Mouse (Mus musculus) right cerebral cortex, adult 2 months (tissue): ENCODE measurements around the gene Pik3cg.
"Not testable (repeated sequence)": the region's sequence is repeated elsewhere in the genome, so short reads cannot be mapped to it uniquely, and the experiment has no call there.

Source experiments
- DNase-seq, 2 experiments: peaks; one replicate each; pipeline ENCODE4 v3.0.0; 2021 to 2022; ENCODE audit warnings: low spot score in 2 of 2

Pik3cg gene

GRCm38 (mm10) chr12:32207948-32208891, at the start of gene Pik3cg:
TSS of gene Pik3cg (minus strand) at chr12:32208659.
- peak in 1 of 2 experiments; percentile 24 for DNase-seq

- no peak for DNase-seq
These were observed 40.0 kb upstream of the Pik3cg start for GRCm38 (mm10) chr12:32248483-32248882.

- DNase-seq, result peak; percentile 48 to 66
These were observed 37.2 kb upstream of the Pik3cg start for GRCm38 (mm10) chr12:32245566-32246233.

GRCm38 (mm10) chr12:32243586-32243985, 35.1 kb upstream of the Pik3cg start:
- no peak for DNase-seq

GRCm38 (mm10) chr12:32239134-32239533, 30.7 kb upstream of the Pik3cg start:
- DNase-seq, result not testable (repeated sequence)

DNA sequence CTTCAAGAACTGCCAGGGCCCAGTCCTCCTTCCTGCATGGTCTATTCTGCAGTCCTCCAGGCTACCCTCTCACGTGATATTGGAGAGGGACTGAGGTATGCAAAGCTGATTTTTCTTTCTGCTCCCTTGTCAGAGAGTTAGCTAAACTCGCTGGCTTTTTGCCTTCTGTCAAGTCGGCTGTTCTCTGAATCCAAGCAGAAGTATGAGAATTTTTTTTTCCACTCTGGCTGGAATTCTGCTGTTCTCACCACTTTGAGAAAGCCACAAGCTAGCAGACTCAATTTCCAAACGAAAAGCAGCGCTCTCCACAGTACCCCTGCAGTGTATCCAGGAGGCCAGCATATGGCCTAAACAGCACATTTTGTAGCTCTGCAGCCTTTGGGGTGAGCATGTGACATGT, 30.0 kb upstream of the Pik3cg start:
- peak in 1 of 2 experiments; percentile 8 for DNase-seq

GRCm38 (mm10) chr12:32237839-32238238, 29.4 kb upstream of the Pik3cg start:
- DNase-seq, result no peak

DNA sequence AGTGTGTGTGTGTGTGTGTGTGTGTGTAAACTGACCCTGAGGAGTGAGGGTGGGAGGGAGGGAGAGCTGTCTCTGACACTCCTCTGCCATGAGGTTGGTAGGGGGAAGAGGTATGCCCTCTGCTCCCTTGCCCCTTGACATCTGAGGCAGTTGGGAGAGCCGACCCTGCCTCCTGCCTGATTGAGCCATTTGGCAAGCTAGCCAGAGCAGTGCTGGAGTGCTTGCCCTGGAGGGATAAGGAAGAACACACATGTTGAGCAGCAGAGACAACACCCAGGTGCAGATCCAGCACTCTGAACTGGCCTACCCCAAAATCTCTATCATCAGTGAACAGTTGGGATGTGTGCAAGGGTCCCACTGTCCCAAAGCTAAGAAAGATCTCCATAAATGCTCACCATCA, 28.7 kb upstream of the Pik3cg start:
- no peak for DNase-seq

DNA sequence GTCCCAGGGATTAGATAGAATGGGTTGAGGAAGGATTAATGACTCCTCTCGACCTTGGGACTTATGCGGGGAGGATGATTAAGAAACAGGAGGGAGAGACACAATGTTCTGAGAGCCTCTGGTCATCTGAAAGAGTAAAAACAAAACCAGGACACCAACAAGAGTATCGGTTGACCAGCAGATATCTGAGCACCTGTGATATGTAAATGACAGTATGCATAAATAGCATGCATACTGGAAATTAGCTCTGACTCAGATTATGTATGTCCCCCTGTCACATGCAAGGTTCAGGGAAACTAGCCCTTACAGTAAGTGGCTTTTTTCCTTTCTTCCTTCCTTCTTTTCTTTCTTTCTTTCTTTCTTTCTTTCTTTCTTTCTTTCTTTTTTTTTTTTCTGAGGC, 28.0 kb upstream of the Pik3cg start:
- DNase-seq, result no peak

- no peak for DNase-seq
These were observed 25.4 kb upstream of the Pik3cg start for GRCm38 (mm10) chr12:32233871-32234270.

DNA sequence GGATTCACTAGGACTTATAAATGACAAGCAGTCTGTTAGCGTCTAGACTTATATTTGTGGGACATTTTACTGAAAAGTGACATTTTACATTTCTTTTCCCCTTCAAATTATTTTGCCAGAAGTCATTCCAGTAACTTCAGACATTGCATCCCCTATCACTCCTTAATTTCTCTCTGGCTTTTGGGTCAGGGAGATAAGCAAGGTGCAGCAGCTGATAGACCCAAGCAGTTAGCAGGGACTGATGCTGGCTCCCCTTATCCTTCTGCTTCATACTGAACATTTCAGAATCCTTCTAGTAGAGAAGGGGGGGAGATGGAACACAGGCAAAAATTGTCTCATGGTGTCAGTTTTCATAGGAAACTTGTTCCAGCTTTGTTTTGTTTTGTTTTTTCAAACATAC, 22.9 kb upstream of the Pik3cg start:
- no peak for DNase-seq

- no peak for DNase-seq
These were observed 15.2 kb upstream of the Pik3cg start for GRCm38 (mm10) chr12:32223629-32224028.

GRCm38 (mm10) chr12:32222758-32223385, 14.4 kb upstream of the Pik3cg start:
- no peak for DNase-seq

- no peak for DNase-seq
These were observed 11.9 kb upstream of the Pik3cg start for GRCm38 (mm10) chr12:32220387-32220786.

GRCm38 (mm10) chr12:32215143-32215542, 6.7 kb upstream of the Pik3cg start:
- DNase-seq, result no peak

- DNase-seq, result no peak
These were observed 4.2 kb upstream of the Pik3cg start for GRCm38 (mm10) chr12:32212702-32213101.

DNA sequence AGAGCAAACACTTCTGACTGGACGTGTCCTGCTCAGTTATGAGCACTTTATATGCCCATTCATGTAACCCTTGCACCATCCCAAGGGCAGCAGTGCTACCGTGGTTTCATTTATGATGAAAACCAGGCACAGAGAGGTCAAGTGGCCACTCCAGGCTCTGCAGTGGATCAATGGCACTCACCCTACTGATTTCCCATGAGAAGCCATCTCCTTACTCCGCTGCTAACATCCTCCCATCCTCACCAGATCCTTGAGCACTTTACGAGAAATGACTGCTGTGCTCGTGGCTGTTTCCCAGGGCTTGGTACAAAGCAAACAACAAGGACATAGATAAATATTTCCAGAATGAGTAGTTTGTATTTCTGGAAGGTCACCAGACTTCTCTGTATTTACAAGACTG, 3.7 kb upstream of the Pik3cg start:
- no peak for DNase-seq

- DNase-seq, result no peak
These were observed 2.8 kb upstream of the Pik3cg start for GRCm38 (mm10) chr12:32211257-32211656.

- no peak for DNase-seq
These were observed 492 bp upstream of the Pik3cg start for GRCm38 (mm10) chr12:32208951-32209350.

DNA sequence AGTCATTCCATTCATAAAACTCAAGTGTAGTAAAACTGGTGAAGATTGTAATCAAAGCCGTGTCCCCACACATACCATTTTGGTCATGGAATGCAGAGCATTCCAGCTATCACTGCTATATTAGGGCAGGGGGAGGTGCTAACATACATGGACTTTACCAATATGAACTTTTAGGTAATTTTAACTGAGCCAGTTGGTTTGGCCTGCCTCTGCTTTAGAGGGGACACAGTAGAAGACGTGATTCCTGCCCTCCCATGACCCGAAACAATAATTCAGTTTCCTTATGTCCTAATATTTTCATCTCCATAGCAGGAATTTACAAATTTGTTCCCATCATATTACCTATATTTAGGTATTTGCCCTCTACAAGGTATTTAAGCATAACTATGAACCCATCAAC, 1.3 kb downstream of the Pik3cg start:
- DNase-seq, result no peak

DNA sequence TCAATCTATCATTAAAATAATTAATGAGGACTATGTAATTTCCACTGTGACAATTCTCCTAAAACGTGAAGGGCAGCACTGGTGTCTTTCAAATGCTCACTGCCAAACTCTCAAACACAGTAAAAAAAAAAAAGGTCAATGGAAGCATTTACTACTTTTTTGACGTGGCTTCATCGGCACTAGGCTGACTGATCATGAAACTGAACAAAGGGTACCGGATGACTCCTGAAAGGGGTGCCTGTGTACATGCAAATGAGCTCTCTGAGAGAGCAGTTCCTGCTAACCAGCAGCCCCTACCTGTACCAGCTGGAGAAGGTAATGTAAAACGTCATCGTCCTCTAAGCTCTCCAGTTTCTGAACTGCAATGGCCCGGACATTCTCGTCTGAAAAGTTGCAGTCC, 4.8 kb downstream of the Pik3cg start:
- no peak for DNase-seq

GRCm38 (mm10) chr12:32202583-32202982, 5.9 kb downstream of the Pik3cg start:
- DNase-seq, result no peak
